Mouse (Mus musculus) c-Kit-positive CD71-positive TER-119-negative erythroid progenitor cells, embryonic 14.5 days (primary cell): ENCODE results near the gene Gm45837.
A peak's percentile ranks its signal among the peaks of the same experiment; 100 is the strongest.

Experiments used
- DNase-seq: peaks from one replicate; pipeline ENCODE4 v3.0.0-alpha.2; 2013; ENCODE audit warnings: low read depth

Gene Gm45837

DNA sequence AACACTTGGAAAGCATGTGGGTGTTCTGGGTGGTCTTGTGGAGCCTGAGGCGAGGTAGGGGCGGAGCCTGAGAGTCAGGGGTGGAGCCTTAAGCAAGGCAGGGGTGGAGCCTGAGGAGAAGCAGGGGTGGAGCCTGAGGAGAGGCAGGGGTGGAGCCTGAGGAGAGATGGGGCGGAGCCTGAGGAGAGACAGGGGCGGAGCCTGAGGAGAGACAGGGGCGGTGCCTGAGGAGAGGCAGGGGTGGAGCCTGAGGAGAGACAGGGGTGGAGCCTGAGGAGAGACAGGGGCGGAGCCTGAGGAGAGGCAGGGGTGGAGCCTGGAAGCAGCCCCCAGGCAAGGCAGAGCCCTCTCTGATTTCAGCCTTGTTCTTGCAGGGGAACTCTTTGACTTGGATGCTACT, 90.5 kb downstream of the Gm45837 start:
- DNase-seq, result no peak

DNA sequence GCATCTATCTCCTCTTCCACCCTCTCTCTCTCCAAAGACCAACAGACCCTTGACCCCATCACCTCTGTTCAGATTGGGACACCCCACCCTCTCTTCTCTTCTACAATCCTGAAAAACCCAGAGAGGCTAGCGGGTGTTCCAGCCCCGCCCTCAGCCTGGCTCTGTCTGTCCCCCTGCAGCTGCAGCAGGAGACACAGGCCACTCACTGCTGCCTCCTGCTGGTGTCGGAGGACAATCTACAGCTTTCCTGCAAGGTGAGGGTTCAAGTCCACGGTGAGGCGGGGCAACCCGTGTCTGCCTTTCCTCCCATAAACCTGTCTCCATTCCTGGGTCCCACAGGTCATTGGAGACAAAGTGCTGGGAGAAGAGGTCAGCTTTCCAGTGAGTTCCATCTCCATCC, 91.0 kb downstream of the Gm45837 start:
- no peak for DNase-seq

DNA sequence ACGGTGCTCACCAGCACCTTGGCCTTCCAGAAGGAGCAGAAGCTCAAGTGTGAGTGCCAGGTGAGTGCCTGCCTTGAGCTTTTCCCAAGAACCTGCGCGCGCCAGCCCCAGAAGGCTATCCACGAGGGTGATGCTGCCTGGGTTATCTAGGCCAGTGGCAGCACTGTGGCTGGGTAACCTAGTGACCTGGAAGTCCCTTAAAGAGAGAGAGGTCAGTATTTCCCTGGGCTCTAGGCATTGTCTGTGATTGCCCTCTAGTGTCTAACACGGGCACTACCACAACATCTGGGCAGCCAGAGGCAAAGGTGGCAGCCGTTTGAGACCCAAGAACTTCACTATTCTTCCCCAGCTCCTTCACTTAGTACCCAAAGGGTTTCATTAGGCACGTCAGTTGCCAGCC, 92.7 kb downstream of the Gm45837 start:
- peak; percentile 30 for DNase-seq

DNA sequence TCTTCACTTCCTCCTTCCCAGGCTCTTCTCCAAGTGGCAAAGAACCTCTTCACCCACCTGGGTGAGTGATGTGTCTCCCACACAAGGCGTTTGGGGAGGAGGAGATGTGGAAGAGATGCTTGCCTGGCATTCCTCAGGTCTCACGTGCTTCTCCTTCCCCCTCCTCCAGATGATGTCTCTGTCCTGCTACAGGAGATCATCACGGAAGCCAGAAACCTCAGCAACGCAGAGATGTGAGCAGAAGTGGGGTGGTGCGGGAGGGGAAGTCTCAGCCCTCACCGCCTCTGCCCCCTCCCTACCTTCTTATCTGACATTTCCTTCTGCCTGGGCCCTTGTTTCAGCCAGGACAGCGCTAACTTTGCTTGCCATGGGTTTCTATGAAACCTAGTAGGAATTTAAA, 93.1 kb downstream of the Gm45837 start:
- no peak for DNase-seq

DNA sequence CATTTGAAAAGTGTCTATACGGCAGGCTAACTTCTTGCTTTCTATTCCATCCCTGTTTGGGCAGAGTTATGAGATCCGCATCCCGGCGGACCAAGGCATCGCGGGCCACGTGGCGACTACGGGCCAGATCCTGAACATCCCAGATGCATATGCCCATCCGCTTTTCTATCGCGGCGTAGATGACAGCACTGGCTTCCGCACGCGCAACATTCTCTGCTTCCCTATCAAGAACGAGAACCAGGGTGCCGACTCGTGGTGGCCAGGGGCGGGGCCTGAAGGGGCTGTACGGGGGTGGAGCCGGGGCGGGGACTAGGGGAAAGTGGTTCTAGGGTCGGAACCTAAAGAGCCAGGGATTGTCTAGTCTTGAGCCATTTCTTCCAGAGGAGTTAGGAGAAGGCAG, 93.8 kb downstream of the Gm45837 start:
- DNase-seq, result peak; percentile 24

DNA sequence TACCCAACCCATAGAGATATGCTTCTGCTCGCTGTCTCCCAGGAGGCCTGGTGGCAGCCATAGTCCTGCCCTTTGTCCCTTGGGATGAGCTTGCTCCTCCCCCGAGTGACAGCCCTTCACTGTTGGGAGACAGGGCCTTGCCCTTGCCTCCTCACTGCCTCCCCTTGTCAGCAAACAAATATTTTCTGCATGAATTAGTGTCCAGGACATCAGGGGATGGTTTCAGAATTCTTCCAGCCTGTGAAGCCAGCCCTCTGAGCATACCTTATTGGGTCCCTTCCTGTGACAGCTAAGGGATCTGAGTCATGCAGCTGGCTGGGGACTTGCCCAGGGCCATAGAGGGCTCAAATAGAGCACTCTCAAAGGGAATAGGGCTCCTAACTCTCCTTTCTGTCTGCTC, 98.5 kb downstream of the Gm45837 start:
- DNase-seq, result no peak

DNA sequence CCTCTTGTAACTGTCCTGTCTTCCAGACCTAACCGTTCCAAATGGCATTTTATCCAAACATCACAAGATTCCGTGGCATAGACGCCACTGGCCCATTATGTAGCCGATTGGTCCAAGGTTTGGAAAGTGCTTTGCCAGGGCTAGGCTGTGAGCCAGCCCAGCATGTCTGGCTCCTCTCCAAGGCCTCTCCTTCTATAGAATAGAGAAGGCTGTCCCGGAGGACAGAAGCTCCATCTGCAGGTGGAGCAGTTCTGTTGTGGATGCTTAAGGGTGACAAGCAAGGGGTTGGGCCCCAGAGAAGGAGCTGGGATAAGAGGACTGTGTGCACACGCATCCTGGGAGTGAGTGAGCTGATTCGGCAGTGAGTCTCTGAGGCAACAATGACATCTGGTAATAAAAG, 103.0 kb downstream of the Gm45837 start:
- DNase-seq, result no peak

DNA sequence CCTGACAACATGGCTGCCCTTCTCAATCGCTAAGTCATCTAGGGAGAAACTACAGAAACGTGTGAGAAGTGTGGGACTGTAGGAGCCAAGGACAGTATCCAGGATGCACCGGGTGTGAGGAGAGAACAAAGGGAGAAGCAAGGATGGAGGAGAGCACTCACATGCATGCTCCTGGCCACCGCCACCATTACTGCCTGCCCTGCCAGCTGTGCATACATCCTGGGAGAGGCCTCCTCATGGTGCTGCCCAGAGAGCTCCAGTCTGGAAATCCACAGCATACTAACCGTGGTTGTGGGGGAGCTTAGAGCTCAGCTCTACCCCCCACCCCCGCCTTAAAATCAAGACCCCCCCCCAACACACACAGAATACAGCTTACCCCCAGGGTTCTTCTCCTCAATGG, 104.1 kb downstream of the Gm45837 start:
- DNase-seq, result no peak

DNA sequence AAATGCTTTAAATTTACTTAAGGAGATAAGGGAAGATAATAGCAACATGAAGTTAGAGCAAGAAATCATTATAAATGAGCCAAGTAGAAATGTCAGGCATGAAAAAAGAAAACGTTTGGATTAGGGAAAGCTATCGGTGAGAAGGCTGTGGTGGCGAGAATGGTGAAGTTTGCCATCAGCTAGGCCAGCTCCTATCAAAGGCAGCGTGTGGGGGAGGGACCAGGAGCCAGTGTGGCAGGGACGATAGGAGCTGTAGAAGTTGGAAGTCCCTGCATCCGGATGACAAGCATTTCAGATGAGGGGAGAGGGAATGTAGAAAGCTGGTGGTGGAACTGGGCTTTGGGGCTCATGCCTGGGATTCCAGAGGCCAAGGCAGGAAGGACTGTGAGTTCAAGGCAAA, 104.6 kb downstream of the Gm45837 start:
- DNase-seq, result no peak

DNA sequence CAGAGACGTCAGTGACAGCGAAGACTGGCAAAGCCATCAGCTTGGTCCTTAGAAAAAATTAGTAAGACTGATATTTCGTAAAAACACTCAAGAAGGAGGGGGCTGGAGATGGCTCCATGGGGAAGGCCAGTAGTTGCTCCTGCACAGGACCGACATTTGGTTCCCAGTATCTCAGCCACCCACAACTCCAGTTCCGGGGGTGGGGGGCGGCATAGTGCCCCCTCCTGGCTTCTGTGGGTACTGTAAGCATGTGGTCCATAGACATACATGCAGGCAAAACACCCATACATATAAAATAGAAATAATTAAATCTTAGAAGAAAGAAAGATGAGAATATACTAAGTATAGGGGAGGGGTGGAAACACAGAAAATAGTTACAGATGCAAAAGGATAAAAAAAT, 105.8 kb downstream of the Gm45837 start:
- no peak for DNase-seq

DNA sequence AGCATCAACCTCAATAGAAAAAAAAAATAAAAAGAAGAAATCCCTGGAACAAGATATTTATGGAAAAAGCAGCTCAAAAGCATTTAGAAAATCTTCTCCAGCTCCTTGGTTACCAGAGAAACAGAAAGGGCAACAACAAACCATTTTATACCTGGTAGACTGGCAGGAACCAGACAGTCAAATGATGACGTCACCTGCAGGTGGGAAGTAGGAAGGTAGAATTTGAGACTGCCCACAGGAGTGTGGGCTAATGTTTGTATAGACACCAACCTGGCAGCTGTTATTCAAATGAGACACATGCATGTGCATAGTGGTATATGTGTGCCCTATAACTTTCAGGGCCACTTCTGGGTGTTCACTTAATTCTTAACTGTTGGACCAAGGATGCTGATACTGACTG, 111.0 kb downstream of the Gm45837 start:
- DNase-seq, result no peak

DNA sequence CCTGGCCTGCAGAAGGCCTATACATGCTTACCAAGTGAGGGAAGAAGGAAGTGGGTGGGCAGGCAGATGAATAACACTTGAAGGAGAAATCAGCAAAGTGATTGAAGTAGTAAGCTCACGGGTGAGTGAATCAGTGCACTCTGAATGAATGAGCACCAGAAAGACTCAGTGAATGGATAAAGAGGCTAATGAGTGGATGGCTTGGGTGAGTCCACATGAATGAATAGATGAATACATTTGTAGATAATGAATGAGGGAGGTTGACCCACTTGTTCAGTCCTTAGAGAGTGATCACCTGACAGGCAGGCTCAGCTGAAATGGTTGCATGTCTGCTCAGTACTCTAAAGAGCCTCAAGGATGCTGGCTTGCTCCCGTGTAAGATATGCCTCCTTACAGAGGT, 112.5 kb downstream of the Gm45837 start:
- no peak for DNase-seq

DNA sequence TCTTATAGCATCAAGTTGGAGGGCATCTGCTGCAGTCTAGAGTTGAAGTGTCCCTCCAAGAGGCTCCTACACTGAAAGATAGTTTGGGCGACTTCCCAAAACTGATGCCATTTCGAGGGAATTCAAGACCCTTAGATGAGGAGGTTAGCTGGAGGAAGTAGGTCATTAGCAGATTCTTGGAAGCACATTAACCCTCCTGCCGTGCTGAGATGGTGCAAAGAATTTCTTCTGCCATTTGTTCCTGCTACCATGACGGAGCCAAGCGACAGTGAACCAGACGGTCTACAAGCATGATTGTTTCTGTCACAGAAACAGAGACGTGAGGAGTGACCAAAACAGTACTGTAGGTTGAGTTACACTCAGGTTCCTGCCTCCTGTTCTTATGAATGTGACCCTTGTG, 115.8 kb downstream of the Gm45837 start:
- no peak for DNase-seq

DNA sequence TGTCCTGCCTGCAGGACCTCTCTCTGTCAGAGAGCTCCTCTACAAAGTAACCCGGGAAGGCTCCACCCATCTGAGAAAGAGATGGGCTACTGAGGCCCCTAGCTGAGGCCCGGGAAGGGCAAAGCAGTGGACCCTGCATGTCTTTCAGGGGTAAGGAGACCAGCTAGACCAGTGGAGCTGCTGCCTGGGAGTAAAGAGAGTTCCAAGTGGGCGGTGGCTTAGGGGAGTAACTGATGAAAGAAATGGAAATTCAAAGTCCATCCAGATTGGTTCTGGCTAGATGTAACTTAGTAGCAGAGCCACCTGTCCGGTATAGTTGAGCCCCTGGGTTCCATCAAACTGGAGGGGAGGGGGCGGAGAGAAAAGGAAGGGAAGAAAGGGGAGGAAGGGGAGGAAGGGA, 123.7 kb downstream of the Gm45837 start:
- DNase-seq, result no peak

DNA sequence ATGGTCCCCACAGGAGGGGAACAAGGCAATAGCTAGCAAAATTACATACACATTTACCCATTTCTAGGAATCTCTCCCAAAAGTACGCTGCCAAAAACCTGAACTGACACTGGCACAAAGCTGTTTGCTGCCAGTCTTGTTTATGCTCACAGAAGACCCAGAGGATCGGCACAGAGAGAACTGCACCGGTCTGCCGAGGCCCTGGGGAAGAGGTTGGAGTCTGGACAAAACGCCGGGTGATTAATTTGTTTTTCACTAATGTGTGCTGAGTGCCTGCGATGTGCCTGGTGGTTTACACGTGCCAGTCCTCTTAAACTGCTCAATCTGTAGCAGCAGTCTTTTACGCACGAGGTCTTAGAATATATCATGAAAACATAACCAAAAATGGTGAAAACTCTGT, 124.4 kb downstream of the Gm45837 start:
- DNase-seq, result no peak

DNA sequence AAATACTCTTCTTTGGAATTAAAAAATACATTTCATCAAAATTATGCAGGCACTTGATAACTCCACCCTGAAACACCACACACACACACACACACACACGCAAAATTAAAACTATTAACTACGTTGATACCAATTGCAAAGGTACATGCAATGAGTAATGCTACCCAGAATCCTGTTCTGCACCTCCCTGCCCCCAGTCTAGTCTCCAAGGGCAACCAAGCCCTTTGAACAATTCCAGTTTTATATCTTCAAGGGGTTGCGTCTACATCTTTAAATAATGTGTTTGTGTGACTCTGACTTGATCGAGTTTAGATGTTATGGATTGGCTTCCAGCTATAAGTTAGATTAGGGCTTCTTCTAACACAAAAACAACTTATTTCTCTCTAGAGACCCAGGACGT, 124.8 kb downstream of the Gm45837 start:
- DNase-seq, result no peak

DNA sequence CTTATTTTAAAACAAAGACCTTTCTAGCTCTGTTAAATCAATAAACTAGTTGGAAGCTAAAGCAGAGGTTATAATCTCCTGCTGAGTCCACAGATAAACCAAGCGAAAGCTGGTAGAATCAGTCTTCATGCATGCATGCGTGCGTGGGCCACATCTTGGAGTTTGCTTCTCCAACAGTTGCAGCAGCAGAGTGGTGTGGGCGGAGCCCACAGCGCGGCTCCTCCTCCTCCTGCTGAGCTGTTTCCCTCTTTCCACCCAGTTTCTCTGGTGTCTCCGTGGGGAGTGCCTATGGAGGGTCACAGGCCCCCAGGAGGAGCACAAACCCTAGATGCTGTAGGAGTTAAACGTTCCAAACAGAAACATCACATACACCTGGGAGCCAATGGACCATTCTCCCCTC, 126.9 kb downstream of the Gm45837 start:
- no peak for DNase-seq

DNA sequence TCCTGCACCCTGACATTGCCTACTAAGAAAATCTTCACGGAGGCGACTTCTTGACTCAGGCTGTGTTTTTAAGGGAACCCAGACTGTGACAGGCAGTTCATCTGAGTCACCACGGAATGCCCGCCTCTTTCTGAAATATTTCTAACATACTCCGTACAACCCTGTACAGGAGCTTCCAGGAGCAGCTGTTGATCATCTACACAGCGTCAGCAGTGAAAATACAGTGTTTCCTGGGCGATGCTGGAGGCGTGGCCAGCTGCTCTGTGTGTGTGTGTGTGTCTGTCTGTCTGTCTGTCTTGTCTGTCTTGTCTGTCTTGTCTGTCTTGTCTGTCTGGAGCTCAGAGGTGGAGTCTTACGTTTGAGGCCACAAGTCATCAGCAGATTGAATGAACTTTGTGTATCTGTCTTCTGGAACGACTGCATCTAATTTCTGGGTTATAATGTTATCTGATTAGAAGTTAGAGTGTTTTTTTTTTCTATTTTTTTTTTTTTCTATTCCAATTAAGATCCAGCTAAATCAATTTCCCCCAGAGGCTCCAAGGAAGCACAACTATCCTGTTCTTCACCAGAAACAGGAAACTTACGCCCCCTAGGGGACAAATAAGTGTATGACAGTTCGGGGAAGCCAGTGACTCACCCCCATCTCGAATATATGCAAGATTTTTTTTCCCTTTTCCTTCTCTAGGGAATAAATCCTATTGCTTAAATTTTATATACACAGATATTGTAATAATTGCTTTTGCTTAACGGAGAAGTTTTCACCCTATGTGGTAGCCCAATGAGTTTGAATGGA, 127.7 kb downstream of the Gm45837 start:
- peak; percentile 14 for DNase-seq

DNA sequence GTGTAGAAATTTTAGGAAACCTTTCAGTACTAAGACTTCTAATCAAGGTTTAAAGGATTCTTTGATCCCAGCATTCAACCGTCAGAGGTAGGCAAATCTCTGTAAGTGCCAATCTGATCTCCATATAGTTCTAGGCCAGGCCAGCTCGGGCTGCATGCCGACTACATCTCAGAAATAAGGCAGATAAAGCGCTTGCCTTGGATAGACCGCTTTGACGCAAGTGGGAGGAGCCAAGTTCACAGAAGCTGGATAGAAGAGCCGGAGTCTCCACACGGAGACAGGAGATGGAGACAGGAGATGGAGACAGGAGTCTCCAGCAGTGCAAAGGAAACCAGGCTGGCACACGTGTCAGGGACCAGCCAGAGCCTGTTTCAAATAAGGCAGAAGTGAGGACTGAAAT, 129.1 kb downstream of the Gm45837 start:
- no peak for DNase-seq

DNA sequence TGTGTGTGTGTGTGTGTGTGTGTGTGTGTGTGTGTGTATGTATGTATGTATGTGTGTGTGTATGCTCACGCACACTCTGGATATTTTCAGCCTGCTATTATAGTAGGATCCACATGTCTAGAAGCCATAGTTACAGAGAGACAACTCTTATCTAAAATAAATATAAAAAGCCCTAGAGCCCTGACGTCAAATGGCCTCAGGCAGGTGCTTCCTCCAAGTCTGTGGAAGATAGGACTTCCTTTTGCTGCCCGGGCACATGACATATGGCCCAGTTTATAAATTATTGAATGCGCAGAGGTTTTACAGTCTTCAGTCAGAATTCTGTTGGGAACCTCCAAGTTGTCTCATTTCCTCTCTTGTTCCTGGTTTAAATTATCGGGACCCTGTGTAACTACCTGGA, 130.0 kb downstream of the Gm45837 start:
- DNase-seq, result no peak

DNA sequence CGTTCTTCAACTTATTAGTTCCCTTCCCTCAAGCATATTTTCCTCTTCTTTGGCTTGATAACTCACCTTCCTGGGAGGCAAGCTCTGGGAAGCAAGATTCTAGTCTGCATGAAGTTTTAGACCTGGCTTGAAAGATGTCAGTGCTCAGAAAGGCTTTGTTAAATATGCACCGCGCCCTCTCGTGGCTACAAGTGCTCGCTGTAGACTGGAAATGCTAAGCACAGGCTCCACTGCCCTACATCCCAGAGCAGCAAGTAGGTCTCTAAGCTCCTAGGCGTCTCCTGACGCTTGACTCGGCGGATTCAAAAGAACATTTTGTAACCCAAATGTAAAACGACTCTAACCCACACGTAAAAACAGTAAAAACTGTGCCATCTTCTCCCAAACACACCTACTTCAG, 130.4 kb downstream of the Gm45837 start:
- peak; percentile 7 for DNase-seq

DNA sequence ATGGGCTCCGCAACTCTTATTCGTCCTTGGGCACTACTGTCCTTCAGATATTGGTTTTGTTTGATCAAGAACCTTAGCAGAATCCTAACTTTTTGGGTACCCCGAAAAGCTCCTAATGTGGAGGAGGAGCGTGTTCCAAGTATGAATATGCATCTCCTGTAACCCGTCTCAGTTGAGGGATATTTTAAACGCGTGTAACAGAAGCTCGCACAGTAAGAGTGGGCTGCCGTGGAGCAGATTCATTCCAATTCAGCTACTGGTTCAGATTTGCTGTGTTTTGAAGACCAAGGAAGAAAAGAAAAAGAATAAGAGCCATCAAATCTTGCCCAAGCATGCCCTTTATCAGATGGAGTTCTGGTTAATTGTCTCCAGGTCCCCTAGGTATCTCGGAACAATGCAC, 131.0 kb downstream of the Gm45837 start:
- no peak for DNase-seq

DNA sequence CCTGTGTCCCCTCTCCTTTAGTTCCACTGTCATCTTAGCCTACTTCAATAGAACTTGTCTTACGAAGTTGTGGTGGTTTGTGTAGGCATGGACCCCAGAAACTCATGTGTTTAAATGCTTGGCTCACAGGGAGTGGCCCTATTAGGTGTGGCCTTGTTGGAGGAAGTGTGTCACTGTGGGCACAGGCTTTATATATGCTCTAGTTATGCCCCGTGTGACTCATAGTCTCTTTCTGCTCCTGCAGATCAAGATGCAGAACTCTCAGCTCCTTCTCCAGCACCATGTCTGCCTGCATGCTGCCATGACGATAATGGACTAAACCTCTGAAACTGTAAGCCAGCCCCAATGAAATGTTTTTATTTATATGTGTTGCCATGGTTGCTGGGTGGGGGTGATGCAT, 137.0 kb downstream of the Gm45837 start:
- no peak for DNase-seq

DNA sequence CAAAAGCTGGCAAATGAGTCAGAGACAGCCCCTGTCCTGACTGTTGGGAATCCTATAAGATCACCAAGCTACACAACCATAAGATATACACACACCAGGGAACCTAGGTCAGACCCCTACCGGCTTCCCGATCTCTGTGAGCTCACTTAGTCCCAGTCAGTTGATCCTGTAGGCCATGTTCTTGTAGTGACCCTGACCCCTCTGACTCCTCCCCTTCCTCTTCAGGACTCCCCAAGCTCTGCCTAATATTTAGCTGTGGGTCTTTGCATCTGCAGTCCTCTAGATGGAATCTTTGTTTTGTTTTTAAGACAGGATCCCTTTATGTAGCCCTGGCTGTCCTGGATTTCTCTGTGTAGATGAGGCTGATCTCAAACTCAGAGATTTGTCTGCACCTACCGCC, 138.6 kb downstream of the Gm45837 start:
- no peak for DNase-seq
